Mouse (Mus musculus) kidney, embryonic 14.5 days (tissue): ENCODE measurements around the gene Ccdc159. TPM values are rescaled to one million over a fixed set of nuclear protein-coding genes. Genes with fewer than 3 reads are reported as not detected.

ENCODE experiments used
- ATAC-seq: fragments of 200-750 bp; cut with Nextera tagmentation; 2 replicates; pipeline ENCODE4 v1.8.0; 2017; ENCODE audit warnings: moderate number of reproducible peaks, mild to moderate bottlenecking, moderate TSS enrichment, moderate library complexity; ENCODE audit not compliant: low FRiP score, low TSS enrichment
- H3K27ac ChIP-seq: fragments of 300-500 bp; sonication (generic); 2 replicates; pipeline ENCODE4 v1.5.1; 2014; ENCODE audit warnings: low read depth, mild to moderate bottlenecking, low read length, moderate library complexity, mixed read lengths
- H3K27me3 ChIP-seq: fragments of 300-500 bp; sonication (generic); 2 replicates; pipeline ENCODE4 v1.6.1; 2014; ENCODE audit warnings: mild to moderate bottlenecking, low read length; ENCODE audit not compliant: control insufficient read depth, insufficient read depth
- H3K36me3 ChIP-seq: fragments of 300-500 bp; sonication (generic); 2 replicates; pipeline ENCODE4 v1.6.1; 2014; ENCODE audit warnings: low read length, mixed read lengths; ENCODE audit not compliant: control insufficient read depth, insufficient read depth
- H3K4me1 ChIP-seq: fragments of 300-500 bp; sonication (generic); 2 replicates; pipeline ENCODE4 v1.6.1; 2014; ENCODE audit warnings: low read length, mixed read lengths; ENCODE audit not compliant: control insufficient read depth, insufficient read depth
- H3K4me2 ChIP-seq: fragments of 300-500 bp; sonication (generic); replicated peaks from 2 replicates; pipeline ENCODE4 v1.6.1; 2014; ENCODE audit warnings: low read depth, mild to moderate bottlenecking, low read length
- H3K4me3 ChIP-seq: fragments of 300-500 bp; sonication (generic); 2 replicates; pipeline ENCODE4 v1.5.1; 2014; ENCODE audit warnings: mild to moderate bottlenecking, low read length
- H3K9ac ChIP-seq: fragments of 300-500 bp; sonication (generic); 2 replicates; pipeline ENCODE4 v1.6.1; 2014; ENCODE audit warnings: low read depth, mild to moderate bottlenecking, low read length, moderate library complexity
- H3K9me3 ChIP-seq: fragments of 300-500 bp; sonication (generic); 2 replicates; pipeline ENCODE4 v1.6.1; 2016; ENCODE audit warnings: low read length; ENCODE audit not compliant: control insufficient read depth
- WGBS: fragments of 180-500 bp; shearing (Covaris S2); extraction: QIAGEN DNeasy Blood & Tissue Kit; methylation state at CpG from one replicate; pipeline ENCODE4 v1.1.7; 2014; 5-methylcytosine and 5-hydroxymethylcytosine counted together
- polyA plus RNA-seq: library from polyadenylated mRNA; unstranded; fragments of >200 nt; fragmentation: Nextera tagmentation; extraction: Ambion mirVana; gene quantifications from 2 replicates; pipeline ENCODE4 v1.2.1, GENCODE M21; 2014

The Ccdc159 gene
- polyA plus RNA-seq, 1 experiment from 2014 or later = 4.0 TPM

- H3K27me3 ChIP-seq = no peaks in the 10 kb centered on the region
- no peak overlapping the region; the same call in 1 of the 2 replicates for H3K4me2 ChIP-seq
- H3K36me3 ChIP-seq = no peaks in the 10 kb centered on the region; the same call in 1 of the 2 replicates
- H3K4me1 ChIP-seq = peaks cover 4% of the 10 kb centered on the region; the same call in 1 of the 2 replicates
- H3K27ac ChIP-seq = no peak overlapping the region
- no peak for ATAC-seq
- WGBS = 84% methylated on average over 3 of the region's 3 CpGs
- H3K9ac ChIP-seq = no peak overlapping the region
- peak overlapping the region; percentile 67; the same call in 1 of the 2 replicates for H3K4me3 ChIP-seq
- no peaks in the 10 kb centered on the region; the same call in 1 of the 2 replicates for H3K9me3 ChIP-seq
Observed at GRCm38 (mm10) chr9:21954635-21955034, 27.4 kb downstream of the Ccdc159 start.

- Histone ChIP-seq H3K9ac (peak overlapping the region; percentile 71; the same call in 1 of the 2 replicates), H3K36me3 (no peaks in the 10 kb centered on the region; the same call in 1 of the 2 replicates), H3K9me3 (no peaks in the 10 kb centered on the region; the same call in 1 of the 2 replicates), H3K27ac (no peak overlapping the region), H3K4me3 (peak overlapping the region; percentile 67), H3K27me3 (no peaks in the 10 kb centered on the region), H3K4me1 (peaks cover 4% of the 10 kb centered on the region; the same call in 1 of the 2 replicates), H3K4me2 (peak overlapping the region; percentile 62)
- ATAC-seq = peak; percentile 55
- WGBS = 2% methylated on average over 18 of the region's 18 CpGs
Observed at GRCm38 (mm10) chr9:21955225-21955569, 27.9 kb downstream of the Ccdc159 start.

GRCm38 (mm10) chr9:21955570-21956281, 28.5 kb downstream of the Ccdc159 start, which contains the start of gene Swsap1:
Gene Swsap1, plus strand, starts transcription at chr9:21955755.
- peak within 1 kb of the TSS; percentile 62 for H3K4me2 ChIP-seq

GRCm38 (mm10) chr9:21958372-21958771, 31.1 kb downstream of the Ccdc159 start:
- no peak for ATAC-seq
- no peak overlapping the region for H3K4me2 ChIP-seq
- no peaks in the 10 kb centered on the region for H3K9me3 ChIP-seq
- H3K9ac ChIP-seq = no peak overlapping the region
- peaks cover 12% of the 10 kb centered on the region for H3K27me3 ChIP-seq
- H3K36me3 ChIP-seq = no peaks in the 10 kb centered on the region; the same call in 1 of the 2 replicates
- H3K4me1 ChIP-seq = peaks cover 30% of the 10 kb centered on the region
- no peak overlapping the region for H3K27ac ChIP-seq
- 88% methylated on average over 5 of the region's 5 CpGs for WGBS
- H3K4me3 ChIP-seq = no peak overlapping the region

More at GRCm38 (mm10) chr9:21955570-21956281, 28.5 kb downstream of the Ccdc159 start, which contains the start of gene Swsap1:
- peak within 1 kb of the TSS; percentile 71 for H3K9ac ChIP-seq
- under 1% methylated on average over 51 of the region's 54 CpGs for WGBS
- H3K4me3 ChIP-seq = peak within 1 kb of the TSS; percentile 67
- peak within 1 kb of the TSS; percentile 85 for H3K27ac ChIP-seq
- ATAC-seq = peak; percentile 97
- H3K27me3 ChIP-seq = peaks cover 1% of the 10 kb centered on the region; the same call in 1 of the 2 replicates
- no peaks in the 10 kb centered on the region; the same call in 1 of the 2 replicates for H3K9me3 ChIP-seq
- H3K4me1 ChIP-seq = peaks cover 8% of the 10 kb centered on the region
- no peaks in the 10 kb centered on the region; the same call in 1 of the 2 replicates for H3K36me3 ChIP-seq

GRCm38 (mm10) chr9:21959244-21959643, 32.0 kb downstream of the Ccdc159 start:
- peaks cover 31% of the 10 kb centered on the region for H3K4me1 ChIP-seq
- H3K36me3 ChIP-seq = no peaks in the 10 kb centered on the region; the same call in 1 of the 2 replicates
- ATAC-seq = no peak
- H3K9me3 ChIP-seq = no peaks in the 10 kb centered on the region
- H3K4me3 ChIP-seq = no peak overlapping the region
- no peak overlapping the region for H3K27ac ChIP-seq
- WGBS = 91% methylated on average over 7 of the region's 7 CpGs
- no peak overlapping the region for H3K9ac ChIP-seq
- no peak overlapping the region for H3K4me2 ChIP-seq
- peaks cover 12% of the 10 kb centered on the region for H3K27me3 ChIP-seq

GRCm38 (mm10) chr9:21960135-21960534, 32.9 kb downstream of the Ccdc159 start:
- H3K4me1 ChIP-seq = peaks cover 31% of the 10 kb centered on the region
- 0 out of 2 replicates have a peak overlapping the region, but pooled peaks have one; percentile 19 for H3K9ac ChIP-seq
- H3K27me3 ChIP-seq = peaks cover 12% of the 10 kb centered on the region
- H3K36me3 ChIP-seq = no peaks in the 10 kb centered on the region; the same call in 1 of the 2 replicates
- ATAC-seq = no peak
- WGBS = 32% methylated on average over 9 of the region's 9 CpGs
- H3K27ac ChIP-seq = no peak overlapping the region
- H3K9me3 ChIP-seq = no peaks in the 10 kb centered on the region
- H3K4me3 ChIP-seq = no peak overlapping the region
- peak overlapping the region; percentile 82 for H3K4me2 ChIP-seq

- Histone ChIP-seq H3K4me2 (peak overlapping the region; percentile 82), H3K4me3 (0 out of 2 replicates have a peak overlapping the region, but pooled peaks have one; percentile 4), H3K27me3 (peaks cover 12% of the 10 kb centered on the region), H3K9me3 (no peaks in the 10 kb centered on the region), H3K4me1 (peaks cover 31% of the 10 kb centered on the region), H3K36me3 (no peaks in the 10 kb centered on the region; the same call in 1 of the 2 replicates), H3K9ac (0 out of 2 replicates have a peak overlapping the region, but pooled peaks have one; percentile 19), H3K27ac (no peak overlapping the region)
- no peak for ATAC-seq
- 7% methylated on average over 26 of the region's 26 CpGs for WGBS
Observed at GRCm38 (mm10) chr9:21960558-21961208, 33.4 kb downstream of the Ccdc159 start.

GRCm38 (mm10) chr9:21961366-21961980, 34.2 kb downstream of the Ccdc159 start:
- peaks cover 29% of the 10 kb centered on the region for H3K4me1 ChIP-seq
- peak overlapping the region; percentile 47; the same call in 1 of the 2 replicates for H3K9ac ChIP-seq
- H3K4me2 ChIP-seq = peak overlapping the region; percentile 82
- no peaks in the 10 kb centered on the region; the same call in 1 of the 2 replicates for H3K36me3 ChIP-seq
- H3K9me3 ChIP-seq = no peaks in the 10 kb centered on the region
- no peak overlapping the region for H3K27ac ChIP-seq
- ATAC-seq = no peak
- H3K4me3 ChIP-seq = peak overlapping the region; percentile 51
- H3K27me3 ChIP-seq = peaks cover 12% of the 10 kb centered on the region
- WGBS = 1% methylated on average over 35 of the region's 35 CpGs
